Mouse (Mus musculus) cerebellum, adult 2 months (tissue): ENCODE measurements at regions not wholly inside any gene's neighbourhood (a gene's known extent, or its start where the extent isn't known, plus 50 kb on each side); places are given as distances from the start of the nearest gene placed in this dataset.
A peak's percentile ranks its signal among the peaks of the same experiment; 100 is the strongest.
"Not testable (repeated sequence)": the region's sequence is repeated elsewhere in the genome, so short reads cannot be mapped to it uniquely, and the experiment has no call there.

Source experiments
- DNase-seq, 2 experiments: peaks; one replicate each; pipeline ENCODE4 v3.0.0; 2021
- H3K27ac ChIP-seq: fragments of 200-500 bp; 2 replicates; pipeline ENCODE4 v1.5.1; 2012; ENCODE audit warnings: low read length, control low read depth, inconsistent platforms; ENCODE audit not compliant: insufficient read depth
- H3K27me3 ChIP-seq: fragments of 200-500 bp; 2 replicates; pipeline ENCODE4 v1.6.1; 2012; ENCODE audit warnings: inconsistent platforms, mild to moderate bottlenecking, low read length, moderate library complexity; ENCODE audit not compliant: control insufficient read depth, insufficient read depth
- H3K4me1 ChIP-seq: fragments of 200-500 bp; 2 replicates; pipeline ENCODE4 v1.6.1; 2011; ENCODE audit warnings: low read length; ENCODE audit not compliant: control insufficient read depth, insufficient read depth
- H3K4me3 ChIP-seq: fragments of 200-500 bp; replicated peaks from 2 replicates; pipeline ENCODE3; 2011; ENCODE audit warnings: mild to moderate bottlenecking, low read depth, low read length, control low read depth; ENCODE audit not compliant: insufficient read depth
- WGBS: fragments of 180-500 bp; shearing (Covaris S2); methylation state at CpG from one replicate; pipeline ENCODE4 v1.1.7; 2018; 5-methylcytosine and 5-hydroxymethylcytosine counted together

- not testable (repeated sequence) for H3K27me3 ChIP-seq, H3K27ac ChIP-seq, H3K4me3 ChIP-seq, DNase-seq, H3K4me1 ChIP-seq
- WGBS = 87% methylated on average over 9 of the region's 9 CpGs
Observed at GRCm38 (mm10) chr13:68451521-68451920, 130.4 kb downstream of the Mtrr start.

GRCm38 (mm10) chr13:68444309-68444708 is 137.6 kb downstream of the Mtrr start:
- H3K4me1 ChIP-seq, H3K4me3 ChIP-seq, H3K27ac ChIP-seq, H3K27me3 ChIP-seq: not testable (repeated sequence)
- WGBS = 87% methylated on average over 13 of the region's 14 CpGs
- DNase-seq = peak in 1 of 2 experiments; percentile 8
